8 mouse cellular contexts compared by ENCODE assay signal in genomic region chr19:40894519-40895392, GRCm38 (mm10). TPM values are rescaled to one million over a fixed set of nuclear protein-coding genes. Genes with fewer than 3 reads are reported as not detected.
DNase-seq lines count a peak whose midpoint lies in the region; TF ChIP-seq lines count a peak whose summit lies in the region.

Zfp518a (plus strand) TSS chr19:40894705.

- peak within 1 kb of the TSS; percentile 94 for H3K27ac ChIP-seq in cortical plate, adult 2 months (ENCODE audit: insufficient read depth, low read length)

- no peaks in the 10 kb centered on the region for H3K4me1 ChIP-seq in cortical plate, adult 2 months (ENCODE audit: control insufficient read depth, insufficient read depth, low read length)
- peaks cover 6% of the 10 kb centered on the region for H3K4me1 ChIP-seq in megakaryocyte, embryonic 14.5 days

- TF ChIP-seq POLR2A in cortical plate, adult 2 months (IDR thresholded peaks at IDR 0.05; ENCODE audit: extremely low read depth, insufficient read depth, low read length), result no peak

- TF ChIP-seq CTCF in cortical plate, adult 2 months (IDR thresholded peaks at IDR 0.05; ENCODE audit: extremely low read depth, insufficient read depth, low read length), result no peak

- H3K36me3 ChIP-seq in megakaryocyte, embryonic 14.5 days (replicated peaks; ENCODE audit: low read length), result peaks cover 16% of the 10 kb centered on the region

- H3K9me3 ChIP-seq in megakaryocyte, embryonic 14.5 days, result peaks cover 7% of the 10 kb centered on the region

- no peaks in the 10 kb centered on the region for H3K27me3 ChIP-seq in megakaryocyte, embryonic 14.5 days (replicated peaks)

- peak within 1 kb of the TSS; percentile 94 for H3K4me3 ChIP-seq in cortical plate, adult 2 months (ENCODE audit: insufficient read depth, low read length)
- H3K4me3 ChIP-seq in megakaryocyte, embryonic 14.5 days (replicated peaks), result peak within 1 kb of the TSS; percentile 98

- DNase-seq in ZHBTc4 (ENCODE audit: low read depth, low spot score), result peak; percentile 96
- peak; percentile 72 to 77 for DNase-seq in gastrocnemius, adult 8-10 months (ENCODE audit: low spot score in 2 of 2)
- DNase-seq in hindlimb bud, embryonic 11.5 days (ENCODE audit: extremely low spot score, low read depth, low spot score), result peak; percentile 71
- peak; percentile 80 to 86 for DNase-seq in left cerebral cortex, adult 8-10 months (ENCODE audit: low spot score in 2 of 2)
- peak; percentile 92 to 93 for DNase-seq in right cerebral cortex, postnatal 10 days (ENCODE audit: low spot score in 2 of 2)
- peak; percentile 85 for DNase-seq in urinary bladder, postnatal 25 days (ENCODE audit: low spot score)

RNA-seq across cellular contexts. Expression of gene Zfp518a, which starts in this region (rescaled TPM):
- polyA plus RNA-seq in cortical plate, adult 2 months (2012; rRNA removed), result 4.4 and 4.7 TPM in 2 replicates
- 1 to 10 TPM; 4.5 to 6.6 (median 5.1) TPM for total RNA-seq in gastrocnemius, adult 8-10 months (2022)
- total RNA-seq in left cerebral cortex, adult 8-10 months (2022), result 1 to 10 TPM; 6.4 to 9.5 (median 8.3) TPM
- polyA plus RNA-seq in megakaryocyte, embryonic 14.5 days (2012; ENCODE audit: insufficient read depth, low replicate concordance), result 0.18 TPM in 1 of 2 replicates, not detected in the other

Comparison
In these comparisons a context has a peak if more than half of its experiments do, and no peak if none do; other contexts are left out.
1. Peak in every context shown above with its lines: DNase-seq, H3K4me3 ChIP-seq and H3K27ac ChIP-seq.